Mouse (Mus musculus) stomach, postnatal 0 days (tissue): Measurements from ENCODE around the gene Usp49.

Experiments used
- CTCF ChIP-seq: IDR thresholded peaks from 2 replicates; pipeline ENCODE4 v1.5.1; 2016; ENCODE audit warnings: antibody characterized with exemption, low read depth, mild to moderate bottlenecking, moderate library complexity
- EP300 ChIP-seq: optimal IDR thresholded peaks from 2 replicates; pipeline ENCODE3; 2016; ENCODE audit warnings: antibody characterized with exemption

- TF ChIP-seq CTCF (no peak), EP300 (no peak)
These were observed 61.2 kb downstream of the Usp49 start for GRCm38 (mm10) chr17:47691650-47692049.
